Mouse (Mus musculus): ENCODE measurements around the gene Phlda1.

GRCm38 (mm10) chr10:111464833-111465232 is 41.3 kb upstream of the Phlda1 start:
- TF ChIP-seq POLR2A (IDR thresholded peaks at IDR 0.05; ENCODE audit: insufficient read depth, low read depth, low read length): no peak
- no peak for TF ChIP-seq CTCF (IDR thresholded peaks at IDR 0.05)
- TF ChIP-seq EP300 (IDR thresholded peaks at IDR 0.05; ENCODE audit: insufficient read depth, low read depth, low read length): no peak

All from heart, adult 2 months (tissue).